Mouse (Mus musculus): ENCODE measurements around the gene Fam118b. TPM values are rescaled to one million over a fixed set of nuclear protein-coding genes. Genes with fewer than 3 reads are reported as not detected.

Fam118b gene
- polyA plus RNA-seq (2011; ENCODE audit: insufficient read length, low read depth, missing spikeins): 30.3 and 31.4 TPM in 2 replicates

DNA sequence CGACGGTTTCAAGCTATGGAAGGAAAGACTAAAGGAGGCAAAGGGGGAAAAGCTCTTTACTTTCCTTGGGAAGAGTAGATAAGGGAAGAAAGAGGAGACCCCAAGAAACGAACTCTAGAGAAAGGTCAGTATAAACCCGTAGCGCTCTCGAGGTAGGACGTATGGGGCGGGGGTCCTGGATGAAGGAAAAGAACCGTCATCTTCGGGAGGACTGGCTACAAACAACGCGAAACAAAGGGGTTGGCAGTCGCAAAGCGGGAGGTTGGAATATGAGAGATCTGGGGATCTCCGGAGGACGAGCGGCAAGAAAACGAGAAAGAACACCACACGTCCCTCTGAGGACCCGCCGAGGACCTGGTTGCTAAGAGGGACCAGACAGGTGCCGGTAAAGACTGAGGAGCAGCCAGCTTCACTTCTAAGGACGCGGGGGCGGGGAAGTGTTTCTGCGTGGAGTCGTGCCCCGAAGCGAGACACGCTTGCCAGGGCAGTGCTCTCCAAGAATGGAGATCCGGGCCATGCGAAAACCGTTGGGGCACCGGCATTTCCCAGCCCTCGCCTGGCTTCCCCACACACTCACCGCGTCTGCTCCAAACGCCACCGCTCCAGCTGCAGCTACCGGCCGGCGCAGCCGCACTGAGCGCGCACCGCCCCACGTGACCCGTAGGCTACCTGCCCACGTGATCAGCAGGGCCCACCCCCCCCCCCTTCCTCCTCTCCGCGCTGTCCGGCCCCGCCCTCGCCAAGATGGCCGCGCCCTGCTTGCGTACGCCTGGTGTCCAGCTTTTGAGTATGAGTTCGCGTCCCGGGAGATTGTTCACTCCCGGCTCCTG lies at the start of gene Fam118b, which contains the start of gene Rpusd4:
Fam118b (minus strand) TSS at position 660 of the 830 bp plus-strand sequence.
Rpusd4 (plus strand) TSS at position 720 of the 830 bp plus-strand sequence.
- no peak within 1 kb of the TSS; the same call in 1 of the 2 replicates for H3K27ac ChIP-seq (ENCODE audit: insufficient read depth, low read length)
- H3K4me1 ChIP-seq (ENCODE audit: control insufficient read depth, insufficient read depth, low read length): peaks cover 2% of the 10 kb centered on the region; the same call in 1 of the 2 replicates
- H3K4me3 ChIP-seq (ENCODE audit: insufficient read depth, low read length): peak within 1 kb of the TSS; percentile 88
- TF ChIP-seq POLR2A (IDR thresholded peaks at IDR 0.05; ENCODE audit: low read depth, low read length) (peak; percentile 99), CTCF (IDR thresholded peaks at IDR 0.05; ENCODE audit: borderline replicate concordance, insufficient read depth, low read length) (no peak)

- H3K4me3 ChIP-seq (ENCODE audit: insufficient read depth, low read length): no peak overlapping the region
- H3K27ac ChIP-seq (ENCODE audit: insufficient read depth, low read length): no peak overlapping the region
- TF ChIP-seq CTCF (IDR thresholded peaks at IDR 0.05; ENCODE audit: borderline replicate concordance, insufficient read depth, low read length): no peak
- no peak for TF ChIP-seq POLR2A (IDR thresholded peaks at IDR 0.05; ENCODE audit: low read depth, low read length)
- H3K4me1 ChIP-seq (ENCODE audit: control insufficient read depth, insufficient read depth, low read length): no peaks in the 10 kb centered on the region
Observed at GRCm38 (mm10) chr9:35316771-35317211, 49.2 kb upstream of the Fam118b start.

DNA sequence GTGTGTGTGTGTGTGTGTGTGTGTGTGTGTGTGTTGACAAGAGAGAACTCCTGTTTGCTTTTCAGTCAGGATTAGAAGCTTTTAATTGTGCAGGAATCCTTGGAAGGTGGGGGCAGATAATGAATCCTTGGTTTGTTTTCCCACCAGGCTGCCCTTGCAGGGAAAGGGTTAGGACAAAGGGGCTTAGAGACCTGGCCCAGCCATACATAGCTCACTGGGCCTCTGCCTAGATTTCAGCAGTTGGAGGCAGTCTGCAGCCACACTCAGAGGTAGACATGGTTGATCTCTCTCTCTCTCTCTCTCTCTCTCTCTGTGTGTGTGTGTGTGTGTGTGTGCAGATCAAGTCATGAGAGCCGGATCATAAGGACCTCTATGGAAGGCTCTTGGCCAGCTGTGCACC lies 46.6 kb upstream of the Fam118b start:
- no peak overlapping the region for H3K27ac ChIP-seq (ENCODE audit: insufficient read depth, low read length)
- TF ChIP-seq CTCF (IDR thresholded peaks at IDR 0.05; ENCODE audit: borderline replicate concordance, insufficient read depth, low read length) (no peak), POLR2A (IDR thresholded peaks at IDR 0.05; ENCODE audit: low read depth, low read length) (no peak)
- no peaks in the 10 kb centered on the region for H3K4me1 ChIP-seq (ENCODE audit: control insufficient read depth, insufficient read depth, low read length)
- H3K4me3 ChIP-seq (ENCODE audit: insufficient read depth, low read length): no peak overlapping the region

DNA sequence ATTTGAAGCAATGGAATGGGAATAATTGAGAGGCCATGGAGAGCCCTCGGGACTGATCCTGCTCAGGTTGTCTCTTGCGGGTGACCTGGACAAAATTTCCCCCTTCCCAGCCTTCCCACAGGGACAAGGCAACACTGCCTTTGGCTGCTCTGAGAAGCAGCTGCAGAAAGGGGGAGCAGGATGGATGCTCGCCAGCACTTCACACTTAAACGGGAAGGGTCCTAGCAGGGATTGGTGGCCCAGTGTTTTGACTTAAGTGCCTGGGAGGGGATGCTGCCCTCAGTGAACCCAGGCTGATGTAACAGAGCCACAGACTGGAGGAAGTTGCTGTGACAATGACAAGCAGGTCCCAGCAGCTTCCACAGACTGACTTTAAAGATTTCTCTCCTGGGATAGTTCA lies 46.0 kb upstream of the Fam118b start:
- TF ChIP-seq CTCF (IDR thresholded peaks at IDR 0.05; ENCODE audit: borderline replicate concordance, insufficient read depth, low read length) (no peak), POLR2A (IDR thresholded peaks at IDR 0.05; ENCODE audit: low read depth, low read length) (no peak)
- no peaks in the 10 kb centered on the region for H3K4me1 ChIP-seq (ENCODE audit: control insufficient read depth, insufficient read depth, low read length)
- H3K27ac ChIP-seq (ENCODE audit: insufficient read depth, low read length): no peak overlapping the region
- H3K4me3 ChIP-seq (ENCODE audit: insufficient read depth, low read length): no peak overlapping the region

GRCm38 (mm10) chr9:35312516-35312915 lies 44.9 kb upstream of the Fam118b start:
- H3K4me1 ChIP-seq (ENCODE audit: control insufficient read depth, insufficient read depth, low read length): no peaks in the 10 kb centered on the region

DNA sequence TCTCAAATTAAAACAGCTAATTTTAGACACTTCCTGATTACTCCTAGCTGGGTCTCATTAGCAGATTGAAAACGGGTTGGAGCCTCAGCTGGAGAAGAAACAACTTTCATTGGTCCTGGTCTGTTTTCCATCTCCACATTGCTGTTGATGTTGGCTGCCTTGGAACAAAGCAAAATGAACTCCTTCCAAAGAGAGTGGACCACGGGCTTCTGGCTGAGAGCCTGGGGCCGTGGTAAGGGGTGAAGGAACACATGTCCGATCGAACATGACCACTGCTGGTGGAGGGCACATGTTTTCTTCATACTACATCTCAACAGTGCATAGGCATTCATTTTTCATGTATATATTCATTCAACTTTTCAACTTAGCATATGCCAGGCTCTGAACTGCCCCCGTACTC lies 42.8 kb upstream of the Fam118b start:
- no peak overlapping the region for H3K27ac ChIP-seq (ENCODE audit: insufficient read depth, low read length)

More at GRCm38 (mm10) chr9:35312516-35312915, 44.9 kb upstream of the Fam118b start:
- Histone ChIP-seq H3K27ac (ENCODE audit: insufficient read depth, low read length) (no peak overlapping the region), H3K4me3 (ENCODE audit: insufficient read depth, low read length) (no peak overlapping the region)
- TF ChIP-seq CTCF (IDR thresholded peaks at IDR 0.05; ENCODE audit: borderline replicate concordance, insufficient read depth, low read length): no peak
- no peak for TF ChIP-seq POLR2A (IDR thresholded peaks at IDR 0.05; ENCODE audit: low read depth, low read length)

DNA sequence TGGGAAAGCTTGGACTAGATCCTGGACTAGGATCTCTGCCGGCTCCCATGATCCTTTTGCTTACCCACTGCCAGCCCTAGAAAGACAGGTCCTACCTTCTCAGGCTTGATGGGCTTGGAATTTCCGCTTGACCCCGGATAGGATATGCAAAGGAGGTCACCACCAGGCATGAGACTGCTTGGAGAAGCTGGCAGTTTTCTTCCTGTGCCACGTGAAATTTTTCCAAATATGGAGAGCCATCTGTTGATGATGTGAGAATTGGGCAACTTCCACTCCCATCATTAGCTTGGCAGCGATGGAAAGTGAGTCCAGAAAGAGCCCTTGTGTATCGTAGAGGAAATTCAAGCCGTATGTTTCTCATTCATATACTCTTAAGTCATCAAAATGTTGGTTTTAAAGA lies 39.9 kb upstream of the Fam118b start:
- H3K4me1 ChIP-seq (ENCODE audit: control insufficient read depth, insufficient read depth, low read length): no peaks in the 10 kb centered on the region
- no peak overlapping the region for H3K4me3 ChIP-seq (ENCODE audit: insufficient read depth, low read length)

More for the DNA sequence above, 42.8 kb upstream of the Fam118b start:
- Histone ChIP-seq H3K4me1 (ENCODE audit: control insufficient read depth, insufficient read depth, low read length) (no peaks in the 10 kb centered on the region), H3K4me3 (ENCODE audit: insufficient read depth, low read length) (no peak overlapping the region)
- TF ChIP-seq POLR2A (IDR thresholded peaks at IDR 0.05; ENCODE audit: low read depth, low read length) (no peak), CTCF (IDR thresholded peaks at IDR 0.05; ENCODE audit: borderline replicate concordance, insufficient read depth, low read length) (no peak)

DNA sequence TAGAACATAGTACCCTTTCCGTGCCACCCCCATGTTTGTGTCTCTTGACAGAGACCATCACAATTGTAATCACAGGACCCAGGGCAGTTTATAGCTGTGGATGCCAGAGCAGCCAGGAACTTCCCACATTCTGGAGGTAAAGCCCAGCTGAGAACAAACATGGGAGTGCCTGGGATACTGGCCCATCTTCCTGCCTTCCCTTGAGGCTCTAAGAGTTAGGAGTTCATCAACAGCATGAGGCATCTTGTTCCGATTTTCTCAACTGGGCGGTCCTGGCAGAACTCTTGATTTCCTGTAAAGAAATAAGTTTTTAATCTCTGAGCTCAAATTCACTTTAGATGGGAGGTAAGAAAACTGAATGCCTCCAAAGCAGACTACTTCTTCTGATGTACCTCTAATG lies 34.6 kb upstream of the Fam118b start:
- no peak overlapping the region for H3K4me3 ChIP-seq (ENCODE audit: insufficient read depth, low read length)
- TF ChIP-seq CTCF (IDR thresholded peaks at IDR 0.05; ENCODE audit: borderline replicate concordance, insufficient read depth, low read length): no peak
- no peak for TF ChIP-seq POLR2A (IDR thresholded peaks at IDR 0.05; ENCODE audit: low read depth, low read length)
- no peaks in the 10 kb centered on the region for H3K4me1 ChIP-seq (ENCODE audit: control insufficient read depth, insufficient read depth, low read length)
- no peak overlapping the region for H3K27ac ChIP-seq (ENCODE audit: insufficient read depth, low read length)

More for the DNA sequence above, 39.9 kb upstream of the Fam118b start:
- TF ChIP-seq POLR2A (IDR thresholded peaks at IDR 0.05; ENCODE audit: low read depth, low read length) (no peak), CTCF (IDR thresholded peaks at IDR 0.05; ENCODE audit: borderline replicate concordance, insufficient read depth, low read length) (no peak)
- H3K27ac ChIP-seq (ENCODE audit: insufficient read depth, low read length): peak overlapping the region; percentile 16; the same call in 1 of the 2 replicates

GRCm38 (mm10) chr9:35297791-35298190 lies 30.2 kb upstream of the Fam118b start:
- TF ChIP-seq CTCF (IDR thresholded peaks at IDR 0.05; ENCODE audit: borderline replicate concordance, insufficient read depth, low read length) (no peak), POLR2A (IDR thresholded peaks at IDR 0.05; ENCODE audit: low read depth, low read length) (no peak)
- H3K27ac ChIP-seq (ENCODE audit: insufficient read depth, low read length): no peak overlapping the region
- H3K4me1 ChIP-seq (ENCODE audit: control insufficient read depth, insufficient read depth, low read length): no peaks in the 10 kb centered on the region
- no peak overlapping the region for H3K4me3 ChIP-seq (ENCODE audit: insufficient read depth, low read length)

DNA sequence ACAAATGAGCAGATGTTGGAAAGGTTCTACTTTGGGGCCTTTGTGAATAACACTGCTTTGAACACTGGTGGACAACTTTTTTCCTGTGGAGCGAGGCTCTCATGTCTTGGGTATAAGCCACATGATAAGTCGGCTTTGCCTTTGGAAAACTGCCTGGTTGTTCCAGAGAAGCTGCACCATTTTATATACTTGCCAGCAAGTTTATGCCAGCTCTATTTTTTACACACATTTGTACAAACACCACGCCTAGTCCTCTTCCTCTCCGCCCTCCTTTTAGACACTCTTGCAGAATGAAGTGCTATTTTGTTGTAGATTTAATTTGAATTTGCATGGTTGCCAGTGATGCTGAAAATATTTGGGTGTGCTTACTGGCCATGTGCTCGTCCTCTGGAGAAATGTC lies 25.9 kb upstream of the Fam118b start:
- Histone ChIP-seq H3K27ac (ENCODE audit: insufficient read depth, low read length) (no peak overlapping the region), H3K4me3 (ENCODE audit: insufficient read depth, low read length) (no peak overlapping the region), H3K4me1 (ENCODE audit: control insufficient read depth, insufficient read depth, low read length) (no peaks in the 10 kb centered on the region; the same call in 1 of the 2 replicates)
- TF ChIP-seq POLR2A (IDR thresholded peaks at IDR 0.05; ENCODE audit: low read depth, low read length) (no peak), CTCF (IDR thresholded peaks at IDR 0.05; ENCODE audit: borderline replicate concordance, insufficient read depth, low read length) (no peak)

All from embryonic fibroblast, embryonic 13.5 days (primary cell).